Mouse (Mus musculus) frontal cortex, postnatal 25 days (tissue): ENCODE data around the gene Rbp2.

ENCODE experiments used
- DNase-seq, 2 experiments: peaks; one replicate each; pipeline ENCODE4 v3.0.0; 2022; ENCODE audit warnings: low spot score in 2 of 2

Rbp2 gene

DNA sequence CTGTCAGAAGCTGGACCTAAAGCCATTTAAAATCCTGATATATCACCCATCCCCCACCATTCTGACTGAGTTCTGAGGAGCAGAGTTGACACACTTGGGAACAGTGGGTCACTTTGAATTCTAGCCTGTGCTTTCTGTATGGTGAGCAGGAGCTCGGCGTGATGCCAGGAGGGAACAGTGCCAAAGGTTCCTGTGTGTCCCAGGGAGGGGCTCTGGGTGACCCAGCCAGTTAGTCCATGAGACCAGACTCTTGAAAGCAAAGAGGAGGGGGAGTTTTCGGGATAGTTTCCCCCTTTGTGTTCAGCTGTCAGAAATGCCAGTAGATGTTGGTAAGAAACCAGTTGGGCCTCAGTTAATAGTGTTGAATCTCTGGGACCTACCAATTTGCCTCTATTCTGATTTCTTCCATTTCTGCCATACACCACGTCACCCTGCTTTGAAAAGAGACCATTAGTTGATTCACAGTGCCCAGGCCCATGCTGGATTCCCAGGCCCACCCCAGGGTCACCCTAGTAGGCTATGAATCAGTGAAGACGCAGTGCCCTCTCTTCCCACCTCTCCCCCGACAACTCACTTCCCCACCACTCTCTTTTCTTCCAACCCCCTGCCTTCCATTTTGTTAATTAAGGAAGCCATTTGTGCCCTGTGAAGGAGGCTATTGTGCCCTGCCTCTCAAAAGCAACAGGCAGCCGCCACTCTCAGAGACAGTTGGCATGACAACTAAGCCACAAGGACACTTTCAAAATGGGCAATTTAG lies 39.0 kb downstream of the Rbp2 start:
- DNase-seq, result no peak

DNA sequence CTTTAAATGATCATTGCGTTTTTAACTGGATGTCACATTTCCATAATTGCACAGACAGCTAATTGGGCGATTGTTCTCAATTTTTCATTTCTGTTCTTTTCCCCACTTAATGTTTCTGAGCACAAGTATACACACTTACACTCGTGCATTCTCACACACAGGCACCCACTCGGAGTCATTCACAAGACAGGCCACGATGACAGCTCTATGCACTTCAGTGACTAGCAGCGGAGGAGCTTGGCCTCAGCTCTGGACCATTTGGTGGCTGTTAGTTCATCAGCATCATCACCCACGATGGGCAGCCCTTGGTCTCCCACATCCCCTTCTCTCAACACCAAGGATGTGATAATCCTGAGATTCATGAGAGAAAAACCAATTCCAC lies 39.6 kb downstream of the Rbp2 start:
- DNase-seq, result no peak

DNA sequence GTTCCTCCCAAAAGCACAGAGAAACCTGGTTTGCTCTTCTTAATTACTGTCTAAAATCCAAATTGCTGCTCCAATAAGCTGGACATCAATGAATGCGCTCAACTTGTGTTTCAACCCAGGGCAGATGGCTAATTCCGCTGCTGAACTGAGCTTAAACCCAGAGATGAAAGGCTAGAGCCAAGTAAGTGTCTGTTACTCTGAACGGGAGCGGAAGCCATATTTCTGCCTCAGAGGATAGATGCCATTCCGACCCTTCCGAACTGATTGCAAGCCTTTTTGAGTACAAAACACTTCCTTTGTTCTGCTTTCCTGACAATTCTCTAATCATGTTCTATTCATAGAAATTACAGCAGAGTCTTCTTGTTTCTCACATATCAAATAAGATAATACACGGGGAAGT lies 41.3 kb downstream of the Rbp2 start:
- DNase-seq, result no peak

DNA sequence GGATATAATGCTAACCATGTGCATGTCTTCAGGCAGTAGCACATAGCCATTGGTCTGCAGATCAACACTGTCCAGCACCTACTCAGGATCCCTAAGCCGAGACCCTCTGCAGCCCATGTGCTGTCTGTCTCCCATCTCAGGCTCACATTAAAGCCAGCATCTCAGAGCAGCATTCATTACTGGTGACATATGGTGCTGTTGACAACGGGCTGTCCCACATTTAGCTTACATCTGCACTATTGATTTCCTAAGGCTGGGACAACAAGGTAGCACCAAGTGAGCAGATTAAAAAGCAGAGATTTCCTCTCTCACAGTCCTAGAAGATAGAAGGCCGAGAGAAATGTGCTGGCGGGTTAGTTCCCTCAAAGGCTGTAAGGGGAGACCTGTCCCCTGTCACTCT lies 43.9 kb downstream of the Rbp2 start:
- DNase-seq, result no peak

DNA sequence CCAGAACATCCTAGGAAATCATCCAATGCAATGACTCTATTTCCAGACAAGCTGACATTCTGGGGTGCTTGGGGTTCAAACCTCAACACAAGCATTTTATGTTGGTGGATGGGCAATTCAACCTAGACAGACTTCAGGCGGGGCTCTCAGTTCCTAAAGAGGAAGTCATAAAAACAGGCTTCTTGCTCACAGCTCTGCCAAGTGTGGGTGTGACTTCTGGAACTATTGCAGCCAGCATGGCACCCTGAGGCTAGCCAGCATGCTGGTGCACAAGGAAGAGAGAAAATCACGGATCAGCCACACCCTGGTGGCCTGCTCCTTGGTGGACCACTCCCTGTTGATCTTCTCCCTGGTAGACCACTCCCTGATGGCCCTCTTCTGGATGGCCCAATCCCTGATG lies 45.1 kb downstream of the Rbp2 start:
- DNase-seq, result no peak

DNA sequence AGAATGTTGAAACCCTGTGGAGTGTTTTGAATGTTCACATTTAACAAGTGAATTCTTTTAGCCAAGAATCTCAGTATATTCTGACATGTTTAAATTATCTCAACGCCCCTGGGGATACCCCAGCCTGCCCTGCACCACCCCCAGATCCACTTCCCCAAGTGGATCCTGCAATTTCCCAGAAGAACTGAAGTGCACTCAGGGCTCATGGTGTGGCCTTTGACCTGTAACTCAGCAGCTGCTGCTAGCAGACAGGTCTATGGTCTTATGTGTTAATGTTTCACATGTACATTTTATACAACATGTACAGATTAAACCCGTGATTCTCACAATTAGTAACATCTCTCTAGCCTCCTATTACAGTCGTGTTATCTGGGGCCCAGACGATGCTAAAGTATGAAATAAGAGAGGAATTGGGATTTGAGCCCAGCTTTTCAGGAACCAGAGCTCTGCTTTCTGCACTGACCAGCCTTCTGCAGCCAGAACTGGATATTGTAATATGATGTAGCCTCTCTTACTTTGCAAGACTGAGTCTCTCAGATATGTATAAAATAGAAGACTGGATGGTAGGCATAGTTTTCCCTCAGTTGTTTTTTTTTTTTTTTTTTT lies 48.9 kb downstream of the Rbp2 start:
- DNase-seq, result no peak

DNA sequence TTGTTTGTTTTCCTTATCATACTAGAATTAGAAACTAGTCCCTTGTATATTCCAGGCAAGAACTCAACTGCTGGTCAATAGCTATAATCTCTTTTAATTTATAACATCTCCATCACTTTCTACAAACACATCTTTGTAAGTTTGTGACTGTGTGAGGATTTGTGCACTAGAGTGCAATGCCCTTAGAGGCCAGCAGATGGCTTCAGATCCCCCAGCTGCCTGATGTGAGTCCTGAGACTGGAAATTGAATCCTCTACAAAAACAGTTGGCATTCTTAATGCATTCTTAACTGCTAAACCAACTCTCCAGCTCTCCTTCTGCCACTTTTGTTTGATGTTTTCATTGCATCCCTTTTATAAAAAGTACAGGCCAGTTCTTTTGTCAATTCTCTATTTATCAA lies 49.8 kb downstream of the Rbp2 start:
- no peak for DNase-seq

DNA sequence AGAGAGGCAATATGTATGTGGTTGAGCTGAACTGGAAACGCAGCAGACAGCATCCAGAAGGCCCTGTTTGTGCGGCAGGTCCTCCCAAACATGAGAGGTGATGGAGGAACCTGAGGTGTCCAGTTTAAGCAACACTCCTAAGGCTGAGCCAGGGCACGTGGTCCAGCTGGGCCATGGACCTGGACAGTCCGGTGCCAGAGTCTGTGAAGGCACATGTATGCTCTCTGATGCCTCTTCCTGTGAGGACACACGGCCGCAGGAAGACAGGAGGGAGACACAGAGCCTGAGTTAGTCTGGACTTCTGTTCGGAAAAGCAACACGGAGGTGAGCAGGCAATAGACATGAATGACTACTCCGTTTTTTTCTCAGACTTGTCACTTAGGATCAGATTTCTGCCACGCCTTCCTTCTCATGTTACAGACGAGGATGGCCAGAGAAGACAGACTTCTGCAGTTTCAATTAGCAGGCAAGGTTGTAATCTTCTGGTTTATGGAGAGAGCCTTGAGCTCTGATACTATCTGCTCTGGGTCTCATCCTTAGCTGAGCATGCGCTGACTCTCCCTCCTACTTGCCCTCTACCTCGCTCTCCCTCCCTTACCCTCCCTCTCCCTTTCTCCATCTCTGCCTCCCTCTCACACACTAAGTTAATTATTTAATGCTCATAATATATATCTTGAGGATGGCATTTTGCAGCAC lies 52.2 kb downstream of the Rbp2 start:
- DNase-seq, result no peak

DNA sequence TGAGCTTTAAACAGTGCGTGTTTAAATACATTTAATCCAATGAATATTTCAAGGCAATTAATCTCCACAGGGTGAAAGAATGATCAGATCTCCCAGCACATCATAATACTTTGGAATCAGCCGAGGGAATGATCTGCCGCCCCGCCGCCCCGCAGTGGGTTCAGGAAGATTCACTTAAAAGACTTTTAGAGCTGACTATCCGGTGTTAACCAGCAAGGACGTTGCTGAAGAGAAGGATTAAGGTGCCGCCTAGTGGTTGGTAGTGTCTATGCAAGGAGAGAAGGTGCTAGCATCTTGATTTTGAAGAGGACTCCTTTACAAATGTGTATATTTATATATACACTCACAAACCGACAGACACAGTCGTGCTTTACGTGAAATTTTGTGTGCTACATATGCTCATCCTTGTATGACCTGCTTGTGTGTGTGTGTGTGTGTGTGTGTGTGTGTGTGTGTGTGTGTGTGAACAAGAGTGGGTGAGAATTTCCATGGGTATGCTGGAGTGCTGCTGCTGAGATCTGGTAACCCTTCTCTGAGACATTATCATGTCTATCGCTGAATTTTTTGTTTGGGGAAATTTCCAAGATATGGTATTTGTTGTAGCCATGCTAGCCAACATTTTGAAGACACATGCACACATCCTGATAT lies 52.9 kb downstream of the Rbp2 start:
- peak; percentile 47 to 65 for DNase-seq

DNA sequence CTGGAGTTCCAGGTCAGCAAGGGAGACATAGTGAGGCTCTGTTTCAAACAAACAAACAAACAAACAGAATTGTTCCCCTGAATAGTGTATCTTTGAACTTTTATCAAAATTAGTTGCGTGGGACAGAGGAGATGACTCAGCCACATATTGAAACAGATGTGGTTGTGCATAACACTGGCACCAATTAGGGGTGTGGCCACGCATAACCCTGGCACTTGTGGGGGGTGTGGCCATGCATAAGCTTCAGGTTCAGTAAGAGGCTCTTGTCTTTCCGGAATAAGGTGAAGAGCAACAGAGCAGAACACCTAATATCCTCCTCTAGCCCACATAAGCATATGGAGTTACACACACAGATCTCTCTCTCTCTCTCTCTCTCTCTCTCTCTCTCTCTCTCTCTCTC lies 58.1 kb downstream of the Rbp2 start:
- DNase-seq, result no peak
